ENCODE assay signal across 8 mouse cellular contexts in genomic region chr1:93800670-93801503, GRCm38 (mm10). TPM values are rescaled to one million over a fixed set of nuclear protein-coding genes. Genes with fewer than 3 reads are reported as not detected.
DNase-seq lines count a peak whose midpoint lies in the region; ATAC-seq lines count a peak whose summit lies in the region.

No protein-coding gene starts in this region.

- H3K27me3 ChIP-seq in megakaryocyte, embryonic 14.5 days (replicated peaks), result no peaks in the 10 kb centered on the region
- no peaks in the 10 kb centered on the region for H3K27me3 ChIP-seq in limb, embryonic 13.5 days
- no peaks in the 10 kb centered on the region for H3K27me3 ChIP-seq in stomach, embryonic 16.5 days (ENCODE audit: control insufficient read depth, insufficient read depth, low read length)

- 74% methylated on average over 21 of the region's 21 CpGs for WGBS in limb, embryonic 13.5 days
- WGBS in stomach, embryonic 16.5 days, result 71% methylated on average over 21 of the region's 21 CpGs

- H3K9me3 ChIP-seq in megakaryocyte, embryonic 14.5 days, result no peaks in the 10 kb centered on the region
- H3K9me3 ChIP-seq in limb, embryonic 13.5 days, result no peaks in the 10 kb centered on the region
- H3K9me3 ChIP-seq in stomach, embryonic 16.5 days (replicated peaks; ENCODE audit: control insufficient read depth, low read length), result no peaks in the 10 kb centered on the region

- peak overlapping the region; percentile 83 for H3K9ac ChIP-seq in limb, embryonic 13.5 days
- peak overlapping the region; percentile 88 for H3K9ac ChIP-seq in stomach, embryonic 16.5 days (ENCODE audit: low read length)

- peaks cover 81% of the 10 kb centered on the region for H3K4me1 ChIP-seq in megakaryocyte, embryonic 14.5 days
- peaks cover 38% of the 10 kb centered on the region for H3K4me1 ChIP-seq in limb, embryonic 13.5 days
- H3K4me1 ChIP-seq in stomach, embryonic 16.5 days (ENCODE audit: control insufficient read depth, insufficient read depth, low read length), result peaks cover 21% of the 10 kb centered on the region

- peak overlapping the region; percentile 96 for H3K4me3 ChIP-seq in megakaryocyte, embryonic 14.5 days (replicated peaks)
- peak overlapping the region; percentile 77 for H3K4me3 ChIP-seq in limb, embryonic 13.5 days
- H3K4me3 ChIP-seq in stomach, embryonic 16.5 days (replicated peaks; ENCODE audit: low read length), result peak overlapping the region; percentile 92

- peak overlapping the region; percentile 89 for H3K4me2 ChIP-seq in limb, embryonic 13.5 days (replicated peaks)
- peak overlapping the region; percentile 98 for H3K4me2 ChIP-seq in stomach, embryonic 16.5 days (ENCODE audit: low read depth, low read length)

- H3K36me3 ChIP-seq in megakaryocyte, embryonic 14.5 days (replicated peaks; ENCODE audit: low read length), result peaks cover 44% of the 10 kb centered on the region
- H3K36me3 ChIP-seq in limb, embryonic 13.5 days, result peaks cover 40% of the 10 kb centered on the region
- no peaks in the 10 kb centered on the region for H3K36me3 ChIP-seq in stomach, embryonic 16.5 days (ENCODE audit: control insufficient read depth, insufficient read depth, low read length)

- H3K27ac ChIP-seq in limb, embryonic 13.5 days, result peak overlapping the region; percentile 81; the same call in 1 of the 2 replicates
- peak overlapping the region; percentile 94 for H3K27ac ChIP-seq in stomach, embryonic 16.5 days (ENCODE audit: low read length)

- peak; percentile 53 for DNase-seq in cerebellum, adult 11-12 months
- DNase-seq in cerebellum, postnatal 4 days (ENCODE audit: low spot score in 2 of 2), result no peak
- DNase-seq in embryo, embryonic 11 days, result no peak
- no peak for DNase-seq in gastrocnemius, adult 18-20 months (ENCODE audit: low spot score)

- no peak for ATAC-seq in megakaryocyte, adult 5-6 weeks (ENCODE audit: poor library complexity, severe bottlenecking)
- ATAC-seq in limb, embryonic 13.5 days (ENCODE audit: low FRiP score, low read depth), result no peak
- no peak for ATAC-seq in stomach, embryonic 16.5 days (ENCODE audit: insufficient read depth, low FRiP score)

RNA-seq across cellular contexts. Expression of gene Dtymk, which starts 0.8 kb away (rescaled TPM):
- 4.6 and 45.2 TPM in 2 replicates for polyA plus RNA-seq in megakaryocyte, embryonic 14.5 days (2012; ENCODE audit: insufficient read depth, low replicate concordance)
- 89.6 and 94.6 TPM in 2 replicates for total RNA-seq in megakaryocyte, adult 5-6 weeks (2015)
- 78.7 and 94.6 TPM in 2 replicates for total RNA-seq in megakaryocyte, adult 5-6 weeks (2017)
- polyA plus RNA-seq in limb, embryonic 13.5 days (2015; fragmentation: Nextera tagmentation; extraction: Ambion mirVana), result 251 and 255 TPM in 2 replicates
- 196 and 210 TPM in 2 replicates for polyA plus RNA-seq in stomach, embryonic 16.5 days (2015; fragmentation: Nextera tagmentation; extraction: Ambion mirVana)
- 10 to 100 TPM; 15.1 to 16.1 TPM for total RNA-seq in gastrocnemius, adult 18-20 months (2021)

RNA-seq across cellular contexts. Expression of gene Ing5, which starts 2.9 kb away (rescaled TPM):
- 0.46 TPM in 1 of 2 replicates, not detected in the other for polyA plus RNA-seq in megakaryocyte, embryonic 14.5 days (2012; ENCODE audit: insufficient read depth, low replicate concordance)
- total RNA-seq in megakaryocyte, adult 5-6 weeks (2015), result 8.3 and 11.1 TPM in 2 replicates
- total RNA-seq in megakaryocyte, adult 5-6 weeks (2017), result 22.1 and 26.3 TPM in 2 replicates
- 15.1 and 15.6 TPM in 2 replicates for polyA plus RNA-seq in limb, embryonic 13.5 days (2015; fragmentation: Nextera tagmentation; extraction: Ambion mirVana)
- polyA plus RNA-seq in stomach, embryonic 16.5 days (2015; fragmentation: Nextera tagmentation; extraction: Ambion mirVana), result 19.1 and 20.1 TPM in 2 replicates
- 1 to 10 TPM; 4.5 to 5.1 TPM for total RNA-seq in gastrocnemius, adult 18-20 months (2021)

RNA-seq across cellular contexts. Expression of gene D2hgdh, which starts 23.8 kb away (rescaled TPM):
- polyA plus RNA-seq in megakaryocyte, embryonic 14.5 days (2012; ENCODE audit: insufficient read depth, low replicate concordance), result 0.55 TPM in 1 of 2 replicates, not detected in the other
- 10.8 and 12.4 TPM in 2 replicates for total RNA-seq in megakaryocyte, adult 5-6 weeks (2015)
- 13.2 and 15.2 TPM in 2 replicates for total RNA-seq in megakaryocyte, adult 5-6 weeks (2017)
- 17.3 and 18.4 TPM in 2 replicates for polyA plus RNA-seq in limb, embryonic 13.5 days (2015; fragmentation: Nextera tagmentation; extraction: Ambion mirVana)
- 14.3 and 17.6 TPM in 2 replicates for polyA plus RNA-seq in stomach, embryonic 16.5 days (2015; fragmentation: Nextera tagmentation; extraction: Ambion mirVana)
- total RNA-seq in gastrocnemius, adult 18-20 months (2021), result 10 to 100 TPM; 19.4 to 23.4 TPM

RNA-seq across cellular contexts. Expression of gene Thap4, which starts 46.2 kb away (rescaled TPM):
- polyA plus RNA-seq in megakaryocyte, embryonic 14.5 days (2012; ENCODE audit: insufficient read depth, low replicate concordance), result 40.4 and 184 TPM in 2 replicates
- total RNA-seq in megakaryocyte, adult 5-6 weeks (2015), result 19.5 and 25.3 TPM in 2 replicates
- total RNA-seq in megakaryocyte, adult 5-6 weeks (2017), result 11.5 and 14.0 TPM in 2 replicates
- polyA plus RNA-seq in limb, embryonic 13.5 days (2015; fragmentation: Nextera tagmentation; extraction: Ambion mirVana), result 54.4 and 55.2 TPM in 2 replicates
- 42.7 and 51.6 TPM in 2 replicates for polyA plus RNA-seq in stomach, embryonic 16.5 days (2015; fragmentation: Nextera tagmentation; extraction: Ambion mirVana)
- total RNA-seq in gastrocnemius, adult 18-20 months (2021), result 10 to 100 TPM; 77.0 to 87.1 TPM

RNA-seq across cellular contexts. Expression of gene Atg4b, which starts 49.6 kb away (rescaled TPM):
- polyA plus RNA-seq in megakaryocyte, embryonic 14.5 days (2012; ENCODE audit: insufficient read depth, low replicate concordance), result 2.2 and 7.0 TPM in 2 replicates
- 16.6 and 19.9 TPM in 2 replicates for total RNA-seq in megakaryocyte, adult 5-6 weeks (2015)
- total RNA-seq in megakaryocyte, adult 5-6 weeks (2017), result 34.5 and 36.5 TPM in 2 replicates
- 88.0 and 99.4 TPM in 2 replicates for polyA plus RNA-seq in limb, embryonic 13.5 days (2015; fragmentation: Nextera tagmentation; extraction: Ambion mirVana)
- polyA plus RNA-seq in stomach, embryonic 16.5 days (2015; fragmentation: Nextera tagmentation; extraction: Ambion mirVana), result 68.8 and 71.5 TPM in 2 replicates
- 10 to 100 TPM; 26.4 to 26.5 TPM for total RNA-seq in gastrocnemius, adult 18-20 months (2021)

Comparison
In these comparisons a context has a peak if more than half of its experiments do, and no peak if none do; other contexts are left out.
1. RNA of gene Ing5, which starts 2.9 kb away (polyA plus RNA-seq): 19.1 to 20.1 TPM in stomach, embryonic 16.5 days and 15.1 to 15.6 TPM in limb, embryonic 13.5 days; 0.46 TPM in megakaryocyte, embryonic 14.5 days; every median in the first group is over 10 times any median in the second.
2. Peak in every context shown above with its lines, with median percentiles within 50 percentile points of each other: H3K4me3 ChIP-seq.